Mouse (Mus musculus) heart, embryonic 14.5 days (tissue): ENCODE measurements at regions not wholly inside any gene's neighbourhood (a gene's known extent, or its start where the extent isn't known, plus 50 kb on each side); places are given as distances from the start of the nearest gene placed in this dataset.
A peak's percentile ranks its signal among the peaks of the same experiment; 100 is the strongest.

ENCODE experiments used
- ATAC-seq: fragments of 200-750 bp; cut with Nextera tagmentation; 2 replicates; pipeline ENCODE4 v1.8.0; 2017; ENCODE audit warnings: low read depth, moderate TSS enrichment; ENCODE audit not compliant: insufficient number of reproducible peaks, insufficient read depth, low FRiP score
- H3K27ac ChIP-seq, 2 experiments: fragments of 200-500 bp in 1 of 2; fragments of 300-500 bp in 1 of 2; sonication (generic) in 1 of 2; replicated peaks in 1 of 2; 2 replicates each; pipeline ENCODE4 v1.5.1; 2012 to 2014; ENCODE audit warnings: low read depth in 2 of 2, low read length in 2 of 2, control low read depth in 1 of 2, mild to moderate bottlenecking in 1 of 2, mixed read lengths in 1 of 2; ENCODE audit not compliant: control insufficient read depth in 1 of 2, insufficient read depth in 1 of 2
- H3K27me3 ChIP-seq: fragments of 300-500 bp; sonication (generic); 2 replicates; pipeline ENCODE4 v1.6.1; 2014; ENCODE audit warnings: mild to moderate bottlenecking, low read length, control low read depth; ENCODE audit not compliant: control insufficient read depth, insufficient read depth
- H3K36me3 ChIP-seq: fragments of 300-500 bp; sonication (generic); 2 replicates; pipeline ENCODE4 v1.6.1; 2014; ENCODE audit warnings: mild to moderate bottlenecking, control low read depth, low read length, mixed read lengths; ENCODE audit not compliant: control insufficient read depth, insufficient read depth
- H3K4me1 ChIP-seq, 2 experiments: fragments of 200-500 bp in 1 of 2; fragments of 300-500 bp in 1 of 2; sonication (generic) in 1 of 2; 2 replicates each; pipeline ENCODE4 v1.6.1; 2012 to 2014; ENCODE audit warnings: low read length in 2 of 2, control low read depth in 1 of 2, mixed read lengths in 1 of 2; ENCODE audit not compliant: control insufficient read depth in 2 of 2, insufficient read depth in 2 of 2
- H3K4me2 ChIP-seq: fragments of 300-500 bp; sonication (generic); 2 replicates; pipeline ENCODE4 v1.6.1; 2014; ENCODE audit warnings: mild to moderate bottlenecking, low read length
- H3K4me3 ChIP-seq, 2 experiments: fragments of 200-500 bp in 1 of 2; fragments of 300-500 bp in 1 of 2; sonication (generic) in 1 of 2; 2 replicates each; pipeline ENCODE4 v1.5.1; 2012 to 2014; ENCODE audit warnings: low read length in 2 of 2, mild to moderate bottlenecking in 2 of 2, control low read depth in 1 of 2, low read depth in 1 of 2, moderate library complexity in 1 of 2; ENCODE audit not compliant: control insufficient read depth in 1 of 2, insufficient read depth in 1 of 2
- H3K9ac ChIP-seq: fragments of 300-500 bp; sonication (generic); 2 replicates; pipeline ENCODE4 v1.6.1; 2014; ENCODE audit warnings: mild to moderate bottlenecking, low read length
- H3K9me3 ChIP-seq: fragments of 300-500 bp; sonication (generic); 2 replicates; pipeline ENCODE4 v1.6.1; 2016; ENCODE audit warnings: low read length, control low read depth; ENCODE audit not compliant: control insufficient read depth
- WGBS: fragments of 180-500 bp; shearing (Covaris S2); extraction: QIAGEN DNeasy Blood & Tissue Kit; methylation state at CpG from one replicate; pipeline ENCODE4 v1.1.7; 2014; 5-methylcytosine and 5-hydroxymethylcytosine counted together

- 74% methylated on average over 5 of the region's 5 CpGs for WGBS
- ATAC-seq, result no peak
Measured at GRCm38 (mm10) chr3:154388656-154389055, 58.2 kb upstream of the Lhx8 start.

GRCm38 (mm10) chr3:154387271-154387670 is 56.8 kb upstream of the Lhx8 start:
- Histone ChIP-seq H3K27me3 (no peaks in the 10 kb centered on the region), H3K27ac (no peak overlapping the region), H3K9me3 (no peaks in the 10 kb centered on the region), H3K4me2 (no peak overlapping the region), H3K4me3 (no peak overlapping the region), H3K4me1 (0 out of 4 replicates have a peak, but pooled peaks cover 0 to 5% of the 10 kb centered on the region in 2 experiments), H3K36me3 (no peaks in the 10 kb centered on the region), H3K9ac (no peak overlapping the region)
- WGBS, result 80% methylated on average over 1 of the region's 1 CpGs
- no peak for ATAC-seq

More at GRCm38 (mm10) chr3:154388656-154389055, 58.2 kb upstream of the Lhx8 start:
- H3K27ac ChIP-seq, result no peak overlapping the region
- H3K9ac ChIP-seq, result no peak overlapping the region
- H3K4me1 ChIP-seq, result 0 out of 4 replicates have a peak, but pooled peaks cover 0 to 5% of the 10 kb centered on the region in 2 experiments
- H3K27me3 ChIP-seq, result no peaks in the 10 kb centered on the region
- no peak overlapping the region for H3K4me2 ChIP-seq
- H3K4me3 ChIP-seq, result no peak overlapping the region
- H3K36me3 ChIP-seq, result no peaks in the 10 kb centered on the region
- H3K9me3 ChIP-seq, result no peaks in the 10 kb centered on the region

GRCm38 (mm10) chr3:154385831-154386312 is 55.4 kb upstream of the Lhx8 start:
- ATAC-seq, result no peak
- 0 out of 4 replicates have a peak, but pooled peaks cover 0 to 5% of the 10 kb centered on the region in 2 experiments for H3K4me1 ChIP-seq
- H3K4me3 ChIP-seq, result no peak overlapping the region
- no peaks in the 10 kb centered on the region for H3K36me3 ChIP-seq
- no peak overlapping the region for H3K9ac ChIP-seq
- no peaks in the 10 kb centered on the region for H3K27me3 ChIP-seq
- peak overlapping the region; percentile 27; the same call in 1 of the 2 replicates for H3K4me2 ChIP-seq
- no peak overlapping the region for H3K27ac ChIP-seq
- no peaks in the 10 kb centered on the region for H3K9me3 ChIP-seq
- WGBS, result 19% methylated on average over 10 of the region's 10 CpGs

GRCm38 (mm10) chr3:154382811-154383210 is 52.4 kb upstream of the Lhx8 start:
- 90% methylated on average over 6 of the region's 6 CpGs for WGBS
- H3K4me1 ChIP-seq, result 0 out of 4 replicates have a peak, but pooled peaks cover 0 to 5% of the 10 kb centered on the region in 2 experiments
- H3K36me3 ChIP-seq, result no peaks in the 10 kb centered on the region
- H3K9me3 ChIP-seq, result no peaks in the 10 kb centered on the region
- H3K9ac ChIP-seq, result no peak overlapping the region
- no peaks in the 10 kb centered on the region for H3K27me3 ChIP-seq
- H3K27ac ChIP-seq, result no peak overlapping the region
- no peak overlapping the region for H3K4me3 ChIP-seq
- ATAC-seq, result no peak
- no peak overlapping the region for H3K4me2 ChIP-seq

- Histone ChIP-seq H3K4me3 (no peak overlapping the region), H3K9me3 (no peaks in the 10 kb centered on the region), H3K4me2 (no peak overlapping the region), H3K36me3 (no peaks in the 10 kb centered on the region), H3K4me1 (0 out of 4 replicates have a peak, but pooled peaks cover 0 to 5% of the 10 kb centered on the region in 2 experiments), H3K27me3 (no peaks in the 10 kb centered on the region), H3K9ac (no peak overlapping the region), H3K27ac (no peak overlapping the region)
- WGBS, result 66% methylated on average over 5 of the region's 5 CpGs
- ATAC-seq, result no peak
Measured at GRCm38 (mm10) chr3:154381561-154381960, 51.1 kb upstream of the Lhx8 start.
